Comparison of ENCODE assay signal across 12 mouse cellular contexts in genomic region chr7:24459440-24459839, GRCm38 (mm10). TPM values are rescaled to one million over a fixed set of nuclear protein-coding genes. Genes with fewer than 3 reads are reported as not detected.
DNase-seq lines count a peak whose midpoint lies in the region; ATAC-seq and TF ChIP-seq lines count a peak whose summit lies in the region.
"Had no signal": no experiment of that assay in that cellular context is flagged by ENCODE, and none has a peak within 500 bp of the region (broad histone marks: within the 10 kb centered on the region; RNA-seq: fewer than 3 reads in every experiment).

No protein-coding gene starts in this region.

- no peaks in the 10 kb centered on the region for H3K27me3 ChIP-seq in liver, postnatal 0 days (ENCODE audit: insufficient read depth, low read length)
- peaks cover 48% of the 10 kb centered on the region for H3K27me3 ChIP-seq in liver, embryonic 12.5 days (replicated peaks)
- no peaks in the 10 kb centered on the region for H3K27me3 ChIP-seq in intestine, embryonic 15.5 days (replicated peaks)
- H3K27me3 ChIP-seq in stomach, embryonic 15.5 days (replicated peaks): no peaks in the 10 kb centered on the region
- H3K27me3 ChIP-seq: forebrain, embryonic 15.5 days had no signal

- no peak for DNase-seq in liver, postnatal 0 days
- DNase-seq in ES-CJ7 (ENCODE audit: low read depth, low spot score): peak; percentile 38
- DNase-seq in cerebellum, adult 9-11 months: no peak
- DNase-seq in cerebellum, adult 8-10 months: no peak
- DNase-seq: cerebellum, postnatal 36 days; spleen, adult 18-20 months; thymus, postnatal 14 days had no signal

- no peak overlapping the region for H3K4me3 ChIP-seq in liver, postnatal 0 days (ENCODE audit: low read depth, low read length)
- no peak overlapping the region for H3K4me3 ChIP-seq in liver, embryonic 12.5 days
- no peak overlapping the region for H3K4me3 ChIP-seq in intestine, embryonic 15.5 days (replicated peaks)
- H3K4me3 ChIP-seq in stomach, embryonic 15.5 days (replicated peaks): no peak overlapping the region
- H3K4me3 ChIP-seq: forebrain, embryonic 15.5 days had no signal

- TF ChIP-seq CTCF in liver, postnatal 0 days (IDR thresholded peaks at IDR 0.05; ENCODE audit: low read depth): no peak

- peak overlapping the region; percentile 74 for H3K27ac ChIP-seq in liver, postnatal 0 days (ENCODE audit: low read depth)
- no peak overlapping the region for H3K27ac ChIP-seq in liver, embryonic 12.5 days
- 0 out of 2 replicates have a peak overlapping the region, but pooled peaks have one; percentile 6 for H3K27ac ChIP-seq in intestine, embryonic 15.5 days
- H3K27ac ChIP-seq in stomach, embryonic 15.5 days: peak overlapping the region; percentile 74
- H3K27ac ChIP-seq: forebrain, embryonic 15.5 days had no signal

- no peak for ATAC-seq in liver, postnatal 0 days
- ATAC-seq in liver, embryonic 12.5 days: no peak
- ATAC-seq in intestine, embryonic 15.5 days: peak; percentile 50
- ATAC-seq in stomach, embryonic 15.5 days (ENCODE audit: insufficient read depth, low FRiP score, low read depth): peak; percentile 58
- ATAC-seq: forebrain, embryonic 15.5 days had no signal

- WGBS in liver, postnatal 0 days (ENCODE audit: insufficient replicate concordance): 69% methylated on average over 5 of the region's 5 CpGs
- 60% methylated on average over 5 of the region's 5 CpGs for WGBS in liver, embryonic 12.5 days (ENCODE audit: insufficient replicate concordance)
- WGBS in intestine, embryonic 15.5 days: 60% methylated on average over 5 of the region's 5 CpGs
- 78% methylated on average over 5 of the region's 5 CpGs for WGBS in stomach, embryonic 15.5 days

- H3K9ac ChIP-seq in liver, postnatal 0 days (replicated peaks): no peak overlapping the region
- no peak overlapping the region for H3K9ac ChIP-seq in liver, embryonic 12.5 days
- H3K9ac ChIP-seq in intestine, embryonic 15.5 days: no peak overlapping the region
- H3K9ac ChIP-seq in stomach, embryonic 15.5 days: no peak overlapping the region
- H3K9ac ChIP-seq: forebrain, embryonic 15.5 days had no signal

- H3K4me1 ChIP-seq in liver, postnatal 0 days (ENCODE audit: insufficient read depth): peaks cover 9% of the 10 kb centered on the region
- H3K4me1 ChIP-seq in liver, embryonic 12.5 days: peaks cover 27% of the 10 kb centered on the region
- H3K4me1 ChIP-seq in intestine, embryonic 15.5 days (replicated peaks): peaks cover 19% of the 10 kb centered on the region
- H3K4me1 ChIP-seq in stomach, embryonic 15.5 days: peaks cover 27% of the 10 kb centered on the region

- TF ChIP-seq EP300 in liver, postnatal 0 days (IDR thresholded peaks at IDR 0.05; ENCODE audit: low read depth): no peak

- 0 out of 2 replicates have a peak overlapping the region, but pooled peaks have one; percentile 20 for H3K4me2 ChIP-seq in liver, postnatal 0 days (ENCODE audit: low read depth, low read length)
- H3K4me2 ChIP-seq in liver, embryonic 12.5 days: no peak overlapping the region
- no peak overlapping the region for H3K4me2 ChIP-seq in intestine, embryonic 15.5 days (replicated peaks)
- H3K4me2 ChIP-seq in stomach, embryonic 15.5 days: no peak overlapping the region
- H3K4me2 ChIP-seq: forebrain, embryonic 15.5 days had no signal

- H3K9me3 ChIP-seq in liver, postnatal 0 days (ENCODE audit: low read length): no peaks in the 10 kb centered on the region
- no peaks in the 10 kb centered on the region for H3K9me3 ChIP-seq in liver, embryonic 12.5 days (replicated peaks)
- no peaks in the 10 kb centered on the region for H3K9me3 ChIP-seq in intestine, embryonic 15.5 days
- no peaks in the 10 kb centered on the region for H3K9me3 ChIP-seq in stomach, embryonic 15.5 days
- H3K9me3 ChIP-seq: forebrain, embryonic 15.5 days; G1E had no signal

- H3K36me3 ChIP-seq in liver, postnatal 0 days (replicated peaks; ENCODE audit: insufficient read depth, low read length): no peaks in the 10 kb centered on the region
- no peaks in the 10 kb centered on the region for H3K36me3 ChIP-seq in liver, embryonic 12.5 days
- no peaks in the 10 kb centered on the region for H3K36me3 ChIP-seq in intestine, embryonic 15.5 days
- no peaks in the 10 kb centered on the region for H3K36me3 ChIP-seq in stomach, embryonic 15.5 days
- H3K36me3 ChIP-seq: forebrain, embryonic 15.5 days; G1E had no signal

RNA-seq across cellular contexts. Expression of gene Plaur, which starts 2.8 kb away (rescaled TPM):
- polyA plus RNA-seq in liver, postnatal 0 days (2015; fragmentation: Nextera tagmentation; extraction: Ambion mirVana): 9.3 and 10.8 TPM in 2 replicates
- polyA plus RNA-seq in liver, embryonic 12.5 days (2016; fragmentation: Nextera tagmentation; extraction: Ambion mirVana): 2.6 and 2.8 TPM in 2 replicates
- 8.7 and 10.5 TPM in 2 replicates for polyA plus RNA-seq in intestine, embryonic 15.5 days (2015; fragmentation: Nextera tagmentation; extraction: Ambion mirVana)
- 12.1 and 12.3 TPM in 2 replicates for polyA plus RNA-seq in stomach, embryonic 15.5 days (2015; fragmentation: Nextera tagmentation; extraction: Ambion mirVana)

RNA-seq across cellular contexts. Expression of gene Irgc1, which starts 7.3 kb away (rescaled TPM):
- polyA plus RNA-seq in liver, postnatal 0 days (2015; fragmentation: Nextera tagmentation; extraction: Ambion mirVana): 0.18 and 0.28 TPM in 2 replicates
- not detected in 2 replicates for polyA plus RNA-seq in liver, embryonic 12.5 days (2016; fragmentation: Nextera tagmentation; extraction: Ambion mirVana)
- not detected in 2 replicates for polyA plus RNA-seq in intestine, embryonic 15.5 days (2015; fragmentation: Nextera tagmentation; extraction: Ambion mirVana)
- polyA plus RNA-seq in stomach, embryonic 15.5 days (2015; fragmentation: Nextera tagmentation; extraction: Ambion mirVana): not detected in 2 replicates
- polyA plus RNA-seq: forebrain, embryonic 15.5 days had no signal

RNA-seq across cellular contexts. Expression of gene Cadm4, which starts 22.4 kb away (rescaled TPM):
- 0.17 and 0.46 TPM in 2 replicates for polyA plus RNA-seq in liver, postnatal 0 days (2015; fragmentation: Nextera tagmentation; extraction: Ambion mirVana)
- 0.28 and 0.35 TPM in 2 replicates for polyA plus RNA-seq in liver, embryonic 12.5 days (2016; fragmentation: Nextera tagmentation; extraction: Ambion mirVana)
- polyA plus RNA-seq in intestine, embryonic 15.5 days (2015; fragmentation: Nextera tagmentation; extraction: Ambion mirVana): 2.8 and 3.3 TPM in 2 replicates
- polyA plus RNA-seq in stomach, embryonic 15.5 days (2015; fragmentation: Nextera tagmentation; extraction: Ambion mirVana): 4.7 and 6.3 TPM in 2 replicates

RNA-seq across cellular contexts. Expression of gene Zfp428, which starts 47.4 kb away (rescaled TPM):
- polyA plus RNA-seq in liver, postnatal 0 days (2015; fragmentation: Nextera tagmentation; extraction: Ambion mirVana): 3.3 and 4.1 TPM in 2 replicates
- polyA plus RNA-seq in liver, embryonic 12.5 days (2016; fragmentation: Nextera tagmentation; extraction: Ambion mirVana): 12.4 and 14.2 TPM in 2 replicates
- 32.0 and 36.6 TPM in 2 replicates for polyA plus RNA-seq in intestine, embryonic 15.5 days (2015; fragmentation: Nextera tagmentation; extraction: Ambion mirVana)
- polyA plus RNA-seq in stomach, embryonic 15.5 days (2015; fragmentation: Nextera tagmentation; extraction: Ambion mirVana): 38.1 TPM in 2 replicates

RNA-seq across cellular contexts. Expression of gene AC161166.1, which starts 52.8 kb away (rescaled TPM):
- not detected in 2 replicates for polyA plus RNA-seq in liver, postnatal 0 days (2015; fragmentation: Nextera tagmentation; extraction: Ambion mirVana)
- polyA plus RNA-seq in liver, embryonic 12.5 days (2016; fragmentation: Nextera tagmentation; extraction: Ambion mirVana): 0.20 and 0.24 TPM in 2 replicates
- 0.14 and 0.24 TPM in 2 replicates for polyA plus RNA-seq in intestine, embryonic 15.5 days (2015; fragmentation: Nextera tagmentation; extraction: Ambion mirVana)
- 0.19 and 0.40 TPM in 2 replicates for polyA plus RNA-seq in stomach, embryonic 15.5 days (2015; fragmentation: Nextera tagmentation; extraction: Ambion mirVana)
- polyA plus RNA-seq: G1E had no signal

Comparison
In these comparisons a context has a peak if more than half of its experiments do, and no peak if none do; other contexts are left out.
1. ATAC-seq: peak in intestine, embryonic 15.5 days (single experiment) and stomach, embryonic 15.5 days (single experiment); none in liver, postnatal 0 days (single experiment) and liver, embryonic 12.5 days (single experiment).